15 mouse cellular contexts compared by ENCODE assay signal in the genomic region with DNA sequence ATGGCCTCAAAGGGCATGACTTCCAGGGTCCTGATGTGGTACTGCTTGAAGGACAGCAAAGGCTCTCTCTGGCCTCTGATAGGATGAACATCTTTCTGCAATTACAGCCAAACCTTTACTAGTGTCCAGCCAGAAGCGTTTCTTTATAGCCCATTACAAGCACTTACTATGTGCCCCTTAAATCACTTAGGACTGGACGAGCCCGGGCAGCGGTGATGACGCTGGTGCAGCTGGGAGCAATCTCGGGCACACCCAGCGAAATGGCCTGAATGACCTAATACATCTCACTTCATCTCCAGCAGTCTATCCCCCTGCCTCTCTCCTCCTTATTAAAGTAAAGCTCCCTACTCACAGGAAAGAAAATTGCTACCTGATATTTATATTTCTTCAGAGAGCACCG.
"Had no signal": no experiment of that assay in that cellular context is flagged by ENCODE, and none has a peak within 500 bp of the region (broad histone marks: within the 10 kb centered on the region; RNA-seq: fewer than 3 reads in every experiment).

No protein-coding gene starts in this region.

- H3K27ac ChIP-seq: neural tube, embryonic 13.5 days; stomach, embryonic 15.5 days; stomach, postnatal 0 days had no signal

- H3K4me3 ChIP-seq: neural tube, embryonic 13.5 days; stomach, embryonic 15.5 days had no signal

- H3K36me3 ChIP-seq: neural tube, embryonic 13.5 days; stomach, embryonic 15.5 days had no signal

- H3K4me2 ChIP-seq: neural tube, embryonic 13.5 days; stomach, embryonic 15.5 days had no signal

- H3K9ac ChIP-seq: neural tube, embryonic 13.5 days; stomach, embryonic 15.5 days had no signal

- H3K4me1 ChIP-seq: stomach, embryonic 15.5 days had no signal

- DNase-seq: retina, postnatal 1 day; right cerebral cortex, adult 18-20 months; right cerebral cortex, postnatal 14 days; right cerebral cortex, postnatal 25 days; right cerebral cortex, postnatal 4 days; spleen, adult 18-20 months; thymus, adult 18-20 months; thymus, adult 2 months; thymus, postnatal 14 days; thymus, postnatal 25 days; thymus, postnatal 36 days; thymus, postnatal 4 days had no signal

- H3K27me3 ChIP-seq: neural tube, embryonic 13.5 days; stomach, embryonic 15.5 days had no signal

- H3K9me3 ChIP-seq: neural tube, embryonic 13.5 days; stomach, embryonic 15.5 days had no signal
